Mouse (Mus musculus) G1E (cell line): ENCODE data around the gene Wfdc15b. TPM values are rescaled to one million over a fixed set of nuclear protein-coding genes. Genes with fewer than 3 reads are reported as not detected.
"Not testable (repeated sequence)": the region's sequence is repeated elsewhere in the genome, so short reads cannot be mapped to it uniquely, and the experiment has no call there.

Source experiments
- ATAC-seq: 2 replicates; pipeline ENCODE4 v1.8.0; 2016; ENCODE audit warnings: mild to moderate bottlenecking; ENCODE audit not compliant: insufficient number of reproducible peaks, poor library complexity, low FRiP score, severe bottlenecking; ENCODE audit errors: extremely low read depth
- DNase-seq: peaks from one replicate; pipeline ENCODE4 v3.0.0; 2012; ENCODE audit warnings: low spot score
- H3K27me3 ChIP-seq: 2 replicates; pipeline ENCODE4 v1.6.1; 2012; ENCODE audit warnings: mild to moderate bottlenecking, low read length, inconsistent platforms; ENCODE audit not compliant: insufficient read depth
- H3K36me3 ChIP-seq: replicated peaks from 2 replicates; pipeline ENCODE3; 2012; ENCODE audit warnings: mild to moderate bottlenecking, inconsistent platforms
- H3K4me1 ChIP-seq: 2 replicates; pipeline ENCODE4 v1.6.1; 2012; ENCODE audit warnings: low read depth, low read length, inconsistent platforms, mixed read lengths; ENCODE audit not compliant: insufficient read depth
- H3K4me3 ChIP-seq: 2 replicates; pipeline ENCODE4 v1.5.1; 2012; ENCODE audit warnings: low read depth, mild to moderate bottlenecking, inconsistent platforms, low read length, moderate library complexity, mixed read lengths
- H3K9me3 ChIP-seq: replicated peaks from 2 replicates; pipeline ENCODE4 v1.6.1; 2012; ENCODE audit warnings: inconsistent platforms
- CTCF ChIP-seq: IDR thresholded peaks from 2 replicates; pipeline ENCODE4 v1.5.1; 2012; ENCODE audit warnings: low read depth, low read length, inconsistent platforms, mixed read lengths
- GATA1 ChIP-seq: IDR thresholded peaks from 2 replicates; pipeline ENCODE4 v1.6.1; 2012; ENCODE audit warnings: borderline replicate concordance, low read length, inconsistent platforms, mixed read lengths
- GATA2 ChIP-seq: IDR thresholded peaks from 2 replicates; pipeline ENCODE4 v1.6.1; 2012; ENCODE audit warnings: low read depth, low read length, inconsistent platforms, borderline replicate concordance
- POLR2AphosphoS5 ChIP-seq: IDR thresholded peaks from 2 replicates; pipeline ENCODE4 v1.6.1; 2012; ENCODE audit warnings: low read depth, low read length, inconsistent platforms; ENCODE audit not compliant: insufficient replicate concordance
- TAL1 ChIP-seq: conservative IDR thresholded peaks from 2 replicates; pipeline ENCODE4 v1.6.1; 2012; ENCODE audit warnings: low read depth, low read length, inconsistent platforms, mixed read lengths
- polyA plus RNA-seq: library from polyadenylated mRNA; stranded (reverse); fragments of >175 nt; gene quantifications from 2 replicates; pipeline ENCODE4 v1.2.3, GENCODE M21; 2012
- total RNA-seq, 2 experiments: library from RNA; stranded (forward) in 1 of 2; stranded (reverse) in 1 of 2; fragments of 200-1000 nt in 1 of 2; fragments of >200 nt in 1 of 2; fragmentation: Nextera tagmentation in 1 of 2; gene quantifications; 2 replicates each; pipeline ENCODE4 v1.2.3; 2014 to 2017

Gene Wfdc15b
- total and polyA plus RNA-seq, 3 experiments, result not detected

DNA sequence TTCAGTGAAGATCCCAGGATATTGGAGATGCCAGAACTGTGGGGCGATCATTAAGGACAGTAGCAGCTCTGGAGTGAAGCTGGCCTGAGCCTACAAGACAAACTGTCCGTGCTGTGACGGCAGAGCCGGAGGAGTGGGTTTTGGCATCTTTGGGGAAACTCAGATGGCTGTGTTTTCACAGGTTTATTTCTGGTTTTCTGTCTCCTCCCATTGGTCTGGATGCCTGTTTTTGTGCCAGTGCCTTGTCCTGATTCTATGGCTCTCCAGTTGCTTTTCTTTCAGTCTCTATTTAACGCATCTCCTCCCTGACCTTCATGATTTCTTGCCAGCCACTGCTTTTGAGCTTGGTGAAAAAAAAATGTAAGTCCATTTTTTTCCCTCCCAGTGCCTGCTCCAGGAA lies 8.7 kb downstream of the Wfdc15b start:
- DNase-seq (no peak), ATAC-seq (no peak)
- TF ChIP-seq TAL1 (no peak), GATA2 (no peak), CTCF (no peak), POLR2AphosphoS5 (no peak), GATA1 (no peak)
- Histone ChIP-seq H3K36me3 (no peaks in the 10 kb centered on the region), H3K4me3 (no peak overlapping the region), H3K27me3 (0 out of 2 replicates have a peak, but pooled peaks cover 6% of the 10 kb centered on the region), H3K4me1 (no peaks in the 10 kb centered on the region), H3K9me3 (no peaks in the 10 kb centered on the region)

DNA sequence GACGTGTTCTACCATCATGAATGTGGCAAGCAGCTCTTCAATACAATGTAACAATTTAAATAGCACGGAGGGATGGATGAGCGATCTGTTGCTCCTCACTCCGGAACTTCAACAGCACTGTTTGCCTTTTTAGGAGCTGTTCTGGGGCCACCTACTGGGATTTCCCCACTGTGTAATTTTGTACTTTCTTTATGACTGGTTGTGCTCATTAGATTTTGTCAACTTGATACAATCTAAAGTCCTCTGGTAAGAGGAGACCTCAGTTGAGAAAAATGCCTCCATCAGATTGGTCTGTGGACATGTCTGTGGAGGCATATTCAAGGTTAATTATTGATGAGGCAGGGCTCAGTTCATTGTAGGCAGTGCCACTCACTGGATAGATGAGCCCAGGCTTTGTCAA lies 10.6 kb downstream of the Wfdc15b start:
- DNase-seq, result no peak
- no peak for ATAC-seq
- H3K4me3 ChIP-seq, result no peak overlapping the region
- no peaks in the 10 kb centered on the region for H3K4me1 ChIP-seq
- TF ChIP-seq GATA1 (no peak), TAL1 (no peak)
- no peaks in the 10 kb centered on the region for H3K36me3 ChIP-seq
- 0 out of 2 replicates have a peak, but pooled peaks cover 6% of the 10 kb centered on the region for H3K27me3 ChIP-seq
- H3K9me3 ChIP-seq, result no peaks in the 10 kb centered on the region

DNA sequence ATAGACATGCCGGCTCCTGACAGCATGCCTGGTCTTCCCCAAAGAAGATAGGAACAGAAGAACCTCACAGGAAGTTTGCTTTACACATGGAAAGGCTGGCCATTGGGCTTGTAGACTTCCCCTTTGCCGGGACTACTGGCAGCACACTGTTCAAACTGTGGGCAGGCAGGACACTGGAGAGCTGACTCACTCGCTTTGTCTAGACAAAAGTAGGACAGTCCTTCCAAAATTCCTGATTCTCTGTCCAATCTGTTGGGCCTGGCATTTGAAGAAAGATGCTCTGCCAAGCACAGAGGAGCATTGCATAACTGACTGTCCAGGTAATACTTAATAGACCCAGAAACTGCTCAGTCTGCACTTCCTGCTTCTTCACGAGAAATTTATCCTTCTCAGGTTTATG lies 14.8 kb downstream of the Wfdc15b start:
- Histone ChIP-seq H3K36me3 (no peaks in the 10 kb centered on the region), H3K4me3 (no peak overlapping the region), H3K4me1 (no peaks in the 10 kb centered on the region), H3K27me3 (0 out of 2 replicates have a peak, but pooled peaks cover 2% of the 10 kb centered on the region), H3K9me3 (no peaks in the 10 kb centered on the region)
- DNase-seq (no peak), ATAC-seq (no peak)
- TF ChIP-seq POLR2AphosphoS5, result no peak
- no peak for TF ChIP-seq TAL1
- no peak for TF ChIP-seq GATA2
- no peak for TF ChIP-seq GATA1
- no peak for TF ChIP-seq CTCF

DNA sequence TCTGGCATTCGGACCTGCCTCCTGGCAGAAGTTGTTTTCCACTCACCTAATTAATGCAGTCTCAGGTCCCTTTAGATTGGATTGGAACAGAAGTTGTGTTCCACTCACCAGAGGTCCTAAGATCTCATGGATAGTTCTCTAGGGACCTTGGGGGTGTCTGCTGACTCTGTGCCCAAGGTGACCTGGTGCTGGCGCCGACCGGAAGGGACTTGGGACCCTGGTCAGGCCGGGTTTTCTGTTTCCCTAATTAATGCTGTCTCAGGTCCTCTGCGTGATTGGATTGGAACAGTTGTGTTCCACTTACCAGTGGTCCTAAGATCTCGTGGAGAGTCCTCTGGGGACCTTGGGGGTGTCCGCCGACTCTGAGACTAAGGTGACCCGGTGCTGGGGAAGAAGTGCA lies 15.4 kb downstream of the Wfdc15b start:
- H3K4me1 ChIP-seq, ATAC-seq, H3K27me3 ChIP-seq, H3K9me3 ChIP-seq, DNase-seq, H3K36me3 ChIP-seq, H3K4me3 ChIP-seq: not testable (repeated sequence)

DNA sequence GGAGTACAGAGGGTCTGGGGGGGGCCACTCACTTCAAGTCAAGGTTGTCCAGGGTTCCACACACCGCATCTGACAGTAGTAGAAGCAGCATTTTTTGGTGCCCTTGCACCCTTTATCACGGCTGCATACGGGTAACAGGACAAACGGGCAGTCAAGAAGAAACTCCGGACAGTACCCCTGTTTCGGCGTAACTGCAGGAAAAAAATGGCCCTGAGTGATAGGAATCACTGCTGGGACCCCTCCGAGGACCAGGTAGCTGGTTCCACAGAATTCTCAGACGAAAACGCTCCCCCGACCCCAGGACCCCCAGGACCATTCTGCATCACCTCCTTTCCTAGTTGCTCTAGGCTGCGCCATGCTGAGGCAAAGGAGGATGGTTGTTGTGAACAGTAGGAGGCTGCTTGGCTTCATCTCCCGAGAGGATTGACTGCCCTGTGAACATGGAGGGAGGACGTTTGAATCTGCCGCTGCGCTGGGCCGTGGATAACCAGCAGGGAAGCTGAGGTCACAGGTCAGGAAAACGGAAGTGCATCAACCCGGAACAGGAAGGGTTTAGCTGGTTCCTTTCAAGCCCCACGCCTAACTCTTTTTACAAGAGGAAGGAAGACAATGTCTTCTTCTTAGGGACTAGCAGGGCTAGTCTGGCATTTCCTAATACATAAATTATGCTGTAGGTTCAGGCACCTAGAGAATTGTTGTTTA lies 21.7 kb downstream of the Wfdc15b start, which contains the start of gene Wfdc15a:
Gene Wfdc15a, minus strand, starts transcription at position 505 of the 702 bp plus-strand sequence.
- ATAC-seq (no peak), DNase-seq (no peak)
- no peak for TF ChIP-seq TAL1
- TF ChIP-seq CTCF, result no peak
- TF ChIP-seq POLR2AphosphoS5, result no peak
- TF ChIP-seq GATA2, result no peak
- no peak for TF ChIP-seq GATA1
- H3K36me3 ChIP-seq, result no peaks in the 10 kb centered on the region
- H3K4me3 ChIP-seq, result no peak within 1 kb of the TSS
- no peaks in the 10 kb centered on the region for H3K9me3 ChIP-seq
- peaks cover 4% of the 10 kb centered on the region for H3K4me1 ChIP-seq
- peaks cover 3% of the 10 kb centered on the region; the same call in 1 of the 2 replicates for H3K27me3 ChIP-seq

DNA sequence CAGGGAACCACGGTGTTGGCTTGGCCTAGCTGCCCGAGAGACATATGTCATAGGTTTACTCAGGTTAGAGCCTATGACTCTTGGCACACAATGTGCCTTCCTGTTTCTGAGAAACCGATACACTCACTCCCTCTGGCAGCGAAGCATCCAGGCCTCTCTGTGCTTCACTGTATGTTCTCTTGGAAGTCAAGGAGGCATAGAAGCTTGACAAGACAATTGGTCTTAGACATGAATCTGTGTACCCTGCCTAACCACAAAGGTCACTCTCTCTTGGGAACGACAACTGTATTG lies 24.8 kb downstream of the Wfdc15b start:
- TF ChIP-seq TAL1 (no peak), POLR2AphosphoS5 (no peak), CTCF (no peak), GATA2 (no peak), GATA1 (no peak)
- no peak overlapping the region for H3K4me3 ChIP-seq
- no peaks in the 10 kb centered on the region for H3K9me3 ChIP-seq
- H3K4me1 ChIP-seq, result peaks cover 4% of the 10 kb centered on the region
- peaks cover 3% of the 10 kb centered on the region; the same call in 1 of the 2 replicates for H3K27me3 ChIP-seq
- no peaks in the 10 kb centered on the region for H3K36me3 ChIP-seq
- ATAC-seq (no peak), DNase-seq (no peak)
